Mouse (Mus musculus) liver, postnatal 0 days (tissue): Measurements from ENCODE around the gene Ascl1.

Experiments used
- CTCF ChIP-seq: sonication (generic); IDR thresholded peaks from 2 replicates; pipeline ENCODE4 v1.5.1; 2016; ENCODE audit warnings: antibody characterized with exemption, low read depth
- EP300 ChIP-seq: IDR thresholded peaks from 2 replicates; pipeline ENCODE4 v1.6.1; 2016; ENCODE audit warnings: antibody characterized with exemption, low read depth, mild to moderate bottlenecking

DNA sequence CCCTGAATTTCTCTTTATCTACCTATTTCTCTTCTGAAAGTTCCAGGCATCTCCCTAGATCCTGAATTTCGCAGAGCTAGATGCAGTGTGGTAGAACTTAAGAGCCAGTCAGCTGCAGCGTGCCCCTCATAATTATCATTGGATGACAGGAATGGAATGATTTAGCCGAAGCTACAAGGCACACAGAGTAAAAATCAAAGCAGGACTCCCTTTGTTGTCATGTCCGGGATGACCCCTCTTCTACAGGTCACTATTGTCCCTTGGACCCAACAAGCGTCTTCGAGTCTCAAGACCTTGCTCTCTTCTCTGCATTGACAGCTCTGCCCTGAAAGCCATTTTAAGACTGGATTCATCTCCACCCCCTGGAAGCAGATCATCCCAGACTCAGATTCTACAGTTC, 44.1 kb downstream of the Ascl1 start:
- TF ChIP-seq CTCF (no peak), EP300 (no peak)
